Mouse (Mus musculus) forebrain, embryonic 16.5 days (tissue): Measurements from ENCODE around the gene 1810010D01Rik. TPM values are rescaled to one million over a fixed set of nuclear protein-coding genes. Genes with fewer than 3 reads are reported as not detected.
A peak's percentile ranks its signal among the peaks of the same experiment; 100 is the strongest.

ENCODE experiments used
- ATAC-seq: fragments of 200-750 bp; cut with Nextera tagmentation; 2 replicates; pipeline ENCODE4 v1.8.0; 2017; ENCODE audit warnings: mild to moderate bottlenecking, moderate library complexity
- H3K27ac ChIP-seq: fragments of 300-500 bp; sonication (generic); 2 replicates; pipeline ENCODE4 v1.5.1; 2014; ENCODE audit warnings: low read length, control low read depth
- H3K27me3 ChIP-seq: fragments of 300-500 bp; sonication (generic); replicated peaks from 2 replicates; pipeline ENCODE4 v1.6.1; 2014; ENCODE audit warnings: low read length; ENCODE audit not compliant: control insufficient read depth, insufficient read depth
- H3K36me3 ChIP-seq: fragments of 300-500 bp; sonication (generic); 2 replicates; pipeline ENCODE4 v1.6.1; 2014; ENCODE audit not compliant: control insufficient read depth, insufficient read depth
- H3K4me1 ChIP-seq: fragments of 300-500 bp; sonication (generic); replicated peaks from 2 replicates; pipeline ENCODE4 v1.6.1; 2014; ENCODE audit warnings: low read length; ENCODE audit not compliant: control insufficient read depth, insufficient read depth
- H3K4me2 ChIP-seq: fragments of 300-500 bp; sonication (generic); 2 replicates; pipeline ENCODE4 v1.6.1; 2014; ENCODE audit warnings: mild to moderate bottlenecking, low read length, control low read depth
- H3K4me3 ChIP-seq: fragments of 300-500 bp; sonication (generic); replicated peaks from 2 replicates; pipeline ENCODE4 v1.5.1; 2014; ENCODE audit warnings: mild to moderate bottlenecking, low read length, control low read depth
- H3K9ac ChIP-seq: fragments of 300-500 bp; sonication (generic); replicated peaks from 2 replicates; pipeline ENCODE4 v1.6.1; 2014; ENCODE audit warnings: low read depth, low read length, control low read depth
- H3K9me3 ChIP-seq: fragments of 300-500 bp; sonication (generic); 2 replicates; pipeline ENCODE4 v1.6.1; 2016; ENCODE audit warnings: low read length; ENCODE audit not compliant: control insufficient read depth
- WGBS: fragments of 180-500 bp; shearing (Covaris S2); extraction: QIAGEN DNeasy Blood & Tissue Kit; methylation state at CpG from one replicate; pipeline ENCODE4 v1.1.7; 2014; 5-methylcytosine and 5-hydroxymethylcytosine counted together
- polyA plus RNA-seq: library from polyadenylated mRNA; unstranded; fragments of >200 nt; fragmentation: Nextera tagmentation; extraction: Ambion mirVana; gene quantifications from 2 replicates; pipeline ENCODE4 v1.2.1, GENCODE M21; 2015

1810010D01Rik gene
- polyA plus RNA-seq, 1 experiment from 2014 or later = not detected

DNA sequence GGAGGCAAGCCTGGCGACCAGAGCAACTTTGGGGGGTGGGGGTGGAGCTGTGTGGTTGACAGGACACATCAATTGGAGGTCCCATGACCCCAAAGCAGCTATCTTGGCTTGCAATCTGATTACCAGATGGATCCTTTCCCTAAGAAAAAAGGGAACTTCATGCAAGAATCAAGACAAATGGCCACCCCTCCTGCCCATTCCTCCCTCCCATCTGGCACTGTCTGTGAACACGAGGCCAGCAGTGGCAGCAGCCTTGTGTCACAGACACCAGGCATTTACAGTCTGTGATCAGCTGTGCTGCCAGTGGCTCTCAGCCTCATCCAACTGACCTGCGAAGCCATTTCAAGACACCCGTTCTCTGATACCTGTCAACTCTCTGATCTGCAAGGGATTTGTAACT, 25.5 kb downstream of the 1810010D01Rik start:
- 47% methylated on average over 4 of the region's 4 CpGs for WGBS
- no peak overlapping the region for H3K27ac ChIP-seq
- peaks cover 9% of the 10 kb centered on the region; the same call in 1 of the 2 replicates for H3K4me1 ChIP-seq
- H3K4me3 ChIP-seq = no peak overlapping the region
- no peaks in the 10 kb centered on the region for H3K27me3 ChIP-seq
- ATAC-seq = peak; percentile 58; the same call in 1 of the 2 replicates
- no peak overlapping the region for H3K4me2 ChIP-seq
- H3K9ac ChIP-seq = no peak overlapping the region
- H3K9me3 ChIP-seq = no peaks in the 10 kb centered on the region
- no peaks in the 10 kb centered on the region for H3K36me3 ChIP-seq

DNA sequence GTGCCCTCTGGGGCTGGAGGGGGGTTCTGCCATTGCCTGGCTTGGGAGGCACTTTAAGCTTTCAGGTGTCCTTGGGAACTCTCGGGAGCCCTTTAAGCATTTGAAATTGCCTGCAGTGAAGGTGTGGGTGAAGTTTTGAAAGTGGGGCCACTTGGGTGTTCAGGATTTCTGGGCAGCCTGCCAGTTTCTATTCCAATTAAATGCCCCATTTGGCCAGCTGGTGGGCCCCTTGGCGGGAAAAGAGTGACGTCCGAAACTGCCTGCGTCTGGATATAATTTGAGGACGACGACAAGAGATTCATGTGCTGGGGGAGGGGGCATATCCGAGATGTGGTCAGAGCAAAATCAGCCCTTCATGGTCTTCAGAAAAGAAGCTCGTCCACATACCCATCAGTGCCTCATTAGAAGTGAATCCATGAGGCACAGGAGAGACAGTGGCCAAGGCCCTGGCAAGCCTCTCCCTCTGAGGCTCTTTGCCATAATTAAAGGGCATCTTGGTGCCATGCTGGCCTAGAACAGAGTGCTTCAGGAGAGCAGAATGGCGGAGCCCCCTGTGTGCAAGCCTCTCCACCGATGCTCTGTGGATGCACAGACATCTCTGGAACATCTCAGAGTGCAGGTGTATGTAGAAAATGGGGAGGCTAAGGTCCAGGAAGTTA, 26.4 kb downstream of the 1810010D01Rik start:
- no peak for ATAC-seq
- WGBS = 17% methylated on average over 11 of the region's 11 CpGs
- no peaks in the 10 kb centered on the region for H3K27me3 ChIP-seq
- H3K9ac ChIP-seq = no peak overlapping the region
- H3K27ac ChIP-seq = no peak overlapping the region
- H3K36me3 ChIP-seq = no peaks in the 10 kb centered on the region
- H3K9me3 ChIP-seq = no peaks in the 10 kb centered on the region
- H3K4me2 ChIP-seq = no peak overlapping the region
- H3K4me3 ChIP-seq = no peak overlapping the region
- H3K4me1 ChIP-seq = peaks cover 13% of the 10 kb centered on the region; the same call in 1 of the 2 replicates

DNA sequence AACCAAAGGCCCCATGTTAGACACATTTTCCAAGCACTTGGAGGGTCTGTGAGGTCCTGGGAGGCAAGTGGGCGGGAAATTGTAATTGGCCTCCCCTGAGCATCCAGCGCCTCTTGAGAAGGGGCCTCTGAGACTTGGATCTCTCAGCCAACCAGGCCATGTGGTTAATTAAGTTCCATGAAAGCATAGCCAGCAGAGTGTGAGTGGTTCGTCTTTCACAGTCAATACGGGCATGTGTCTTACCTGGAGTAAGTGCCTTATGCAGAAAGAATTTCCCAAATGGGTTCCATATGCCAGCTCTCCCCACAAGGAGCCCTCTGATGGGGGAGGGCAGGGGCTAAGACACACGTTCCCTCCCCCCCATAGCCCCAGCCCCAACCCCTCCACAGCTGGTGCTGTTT, 28.2 kb downstream of the 1810010D01Rik start:
- no peaks in the 10 kb centered on the region for H3K9me3 ChIP-seq
- no peak overlapping the region for H3K4me2 ChIP-seq
- H3K36me3 ChIP-seq = no peaks in the 10 kb centered on the region
- H3K4me1 ChIP-seq = peaks cover 13% of the 10 kb centered on the region; the same call in 1 of the 2 replicates
- H3K27ac ChIP-seq = no peak overlapping the region
- ATAC-seq = no peak
- H3K4me3 ChIP-seq = no peak overlapping the region
- no peak overlapping the region for H3K9ac ChIP-seq
- 22% methylated on average over 5 of the region's 5 CpGs for WGBS
- H3K27me3 ChIP-seq = no peaks in the 10 kb centered on the region

DNA sequence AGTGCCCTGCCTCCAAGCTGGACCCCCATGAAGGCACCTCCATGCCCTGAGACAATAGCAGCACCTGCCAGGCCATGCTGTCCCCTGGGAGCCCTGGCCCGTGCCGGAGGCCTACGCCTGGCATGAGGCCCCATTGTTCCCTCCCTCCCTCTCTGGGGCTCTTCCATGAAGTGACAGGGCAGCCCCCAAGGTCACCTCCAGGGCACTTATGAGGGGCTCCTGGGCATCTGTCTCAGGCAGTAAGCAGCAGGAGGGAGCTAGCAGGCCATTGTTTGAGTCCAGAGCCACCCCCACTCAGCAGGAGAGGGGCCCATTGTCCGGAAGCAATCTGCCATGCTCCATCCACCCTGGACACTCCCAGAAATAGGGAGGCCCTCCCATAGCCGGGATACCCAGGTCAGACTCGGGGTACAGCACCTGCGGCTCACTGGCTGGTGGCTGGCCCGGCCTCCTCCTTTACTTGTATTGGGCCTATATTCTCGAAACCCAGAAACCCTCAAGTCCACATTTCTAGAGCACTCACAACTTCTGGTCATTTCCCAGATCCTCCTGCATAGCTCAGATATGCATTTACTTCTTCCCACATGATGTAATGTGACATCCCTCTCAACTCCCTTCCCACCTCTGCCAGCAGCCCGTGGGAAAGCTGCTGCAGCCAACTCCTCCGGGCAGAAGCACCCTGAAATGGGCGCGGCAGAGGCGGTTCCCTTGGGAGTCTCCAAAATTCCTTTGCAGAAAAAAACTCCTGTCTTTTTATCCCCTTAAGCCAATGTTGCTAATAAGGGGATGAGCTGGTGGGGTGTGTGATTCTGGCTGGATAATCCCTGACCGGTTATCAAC, 30.9 kb downstream of the 1810010D01Rik start:
- peaks cover 22% of the 10 kb centered on the region for H3K4me1 ChIP-seq
- no peaks in the 10 kb centered on the region for H3K27me3 ChIP-seq
- no peak overlapping the region for H3K4me2 ChIP-seq
- no peak overlapping the region for H3K9ac ChIP-seq
- no peak overlapping the region for H3K27ac ChIP-seq
- H3K9me3 ChIP-seq = no peaks in the 10 kb centered on the region
- H3K4me3 ChIP-seq = no peak overlapping the region
- ATAC-seq = no peak
- WGBS = 34% methylated on average over 15 of the region's 15 CpGs
- H3K36me3 ChIP-seq = no peaks in the 10 kb centered on the region

DNA sequence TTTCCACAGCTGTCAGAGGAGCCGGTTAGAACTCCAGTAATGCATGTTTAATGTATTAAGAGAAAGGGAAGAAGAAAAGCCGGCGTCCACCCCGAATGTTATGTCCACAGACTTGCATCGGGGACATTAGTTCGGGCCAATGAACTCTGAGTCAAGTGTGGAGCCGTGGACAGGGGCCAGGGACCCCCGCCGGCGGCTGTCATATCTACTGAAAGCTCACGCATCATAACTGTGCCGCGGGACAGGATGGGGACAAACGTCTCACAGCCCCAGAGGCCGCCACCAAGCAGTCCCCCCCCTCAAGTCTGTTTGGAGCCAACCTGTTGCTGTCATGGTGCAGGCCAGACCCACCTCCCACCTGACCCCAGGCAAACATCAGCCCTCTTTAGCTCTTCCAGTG, 34.4 kb downstream of the 1810010D01Rik start:
- H3K9ac ChIP-seq = no peak overlapping the region; the same call in 1 of the 2 replicates
- WGBS = 27% methylated on average over 15 of the region's 15 CpGs
- no peaks in the 10 kb centered on the region for H3K27me3 ChIP-seq
- no peak overlapping the region for H3K4me2 ChIP-seq
- H3K27ac ChIP-seq = no peak overlapping the region; the same call in 1 of the 2 replicates
- H3K9me3 ChIP-seq = no peaks in the 10 kb centered on the region
- no peak for ATAC-seq
- H3K36me3 ChIP-seq = no peaks in the 10 kb centered on the region
- peaks cover 13% of the 10 kb centered on the region for H3K4me1 ChIP-seq
- no peak overlapping the region for H3K4me3 ChIP-seq

DNA sequence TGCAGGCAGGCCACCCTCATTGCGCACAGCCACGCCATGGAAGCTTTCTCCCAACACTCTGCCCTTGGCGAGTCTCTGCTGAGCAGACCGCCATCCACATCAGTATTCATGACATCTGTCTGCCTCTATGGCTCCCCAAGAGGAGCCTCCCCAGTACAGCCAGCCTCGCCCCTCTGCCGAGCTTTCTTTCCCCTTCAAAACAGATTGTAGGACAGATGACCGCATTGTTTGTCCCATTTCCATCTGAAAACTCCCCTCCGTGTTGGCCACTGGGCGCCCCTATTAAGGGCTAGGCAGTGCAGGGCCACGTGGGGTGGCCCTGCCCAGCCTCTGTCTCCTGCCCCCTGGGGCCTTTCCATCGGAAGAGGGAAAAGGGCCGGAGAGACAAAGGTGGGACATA, 34.8 kb downstream of the 1810010D01Rik start:
- WGBS = 1% methylated on average over 12 of the region's 12 CpGs
- ATAC-seq = peak; percentile 90
- Histone ChIP-seq H3K4me3 (no peak overlapping the region), H3K9ac (no peak overlapping the region; the same call in 1 of the 2 replicates), H3K36me3 (no peaks in the 10 kb centered on the region), H3K27ac (peak overlapping the region; percentile 24; the same call in 1 of the 2 replicates), H3K4me2 (no peak overlapping the region), H3K4me1 (peaks cover 13% of the 10 kb centered on the region), H3K9me3 (no peaks in the 10 kb centered on the region), H3K27me3 (no peaks in the 10 kb centered on the region)

DNA sequence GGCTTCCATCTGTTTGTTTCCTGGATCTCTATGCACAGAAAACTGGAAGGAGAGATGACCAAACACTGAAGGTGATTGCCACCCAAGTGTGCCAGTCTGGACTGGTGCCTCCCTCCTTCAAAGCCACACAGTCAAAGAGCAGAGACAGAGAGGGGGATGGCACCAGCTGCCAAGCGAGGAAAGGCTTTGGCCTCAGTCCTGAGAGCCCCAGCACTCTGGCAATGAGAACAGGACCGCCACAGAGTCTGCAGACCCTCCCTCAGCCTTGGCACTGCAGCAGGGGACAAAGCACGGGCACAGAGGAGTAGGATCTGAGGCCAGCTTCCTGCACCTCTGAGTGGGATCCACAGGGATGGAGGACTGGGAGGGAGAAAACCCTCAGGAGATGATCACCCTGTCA, 38.2 kb downstream of the 1810010D01Rik start:
- Histone ChIP-seq H3K36me3 (no peaks in the 10 kb centered on the region), H3K4me1 (peaks cover 8% of the 10 kb centered on the region), H3K4me3 (no peak overlapping the region), H3K27me3 (no peaks in the 10 kb centered on the region), H3K9me3 (no peaks in the 10 kb centered on the region), H3K4me2 (no peak overlapping the region), H3K27ac (no peak overlapping the region), H3K9ac (no peak overlapping the region)
- ATAC-seq = peak; percentile 48
- WGBS = 33% methylated on average over 3 of the region's 3 CpGs

DNA sequence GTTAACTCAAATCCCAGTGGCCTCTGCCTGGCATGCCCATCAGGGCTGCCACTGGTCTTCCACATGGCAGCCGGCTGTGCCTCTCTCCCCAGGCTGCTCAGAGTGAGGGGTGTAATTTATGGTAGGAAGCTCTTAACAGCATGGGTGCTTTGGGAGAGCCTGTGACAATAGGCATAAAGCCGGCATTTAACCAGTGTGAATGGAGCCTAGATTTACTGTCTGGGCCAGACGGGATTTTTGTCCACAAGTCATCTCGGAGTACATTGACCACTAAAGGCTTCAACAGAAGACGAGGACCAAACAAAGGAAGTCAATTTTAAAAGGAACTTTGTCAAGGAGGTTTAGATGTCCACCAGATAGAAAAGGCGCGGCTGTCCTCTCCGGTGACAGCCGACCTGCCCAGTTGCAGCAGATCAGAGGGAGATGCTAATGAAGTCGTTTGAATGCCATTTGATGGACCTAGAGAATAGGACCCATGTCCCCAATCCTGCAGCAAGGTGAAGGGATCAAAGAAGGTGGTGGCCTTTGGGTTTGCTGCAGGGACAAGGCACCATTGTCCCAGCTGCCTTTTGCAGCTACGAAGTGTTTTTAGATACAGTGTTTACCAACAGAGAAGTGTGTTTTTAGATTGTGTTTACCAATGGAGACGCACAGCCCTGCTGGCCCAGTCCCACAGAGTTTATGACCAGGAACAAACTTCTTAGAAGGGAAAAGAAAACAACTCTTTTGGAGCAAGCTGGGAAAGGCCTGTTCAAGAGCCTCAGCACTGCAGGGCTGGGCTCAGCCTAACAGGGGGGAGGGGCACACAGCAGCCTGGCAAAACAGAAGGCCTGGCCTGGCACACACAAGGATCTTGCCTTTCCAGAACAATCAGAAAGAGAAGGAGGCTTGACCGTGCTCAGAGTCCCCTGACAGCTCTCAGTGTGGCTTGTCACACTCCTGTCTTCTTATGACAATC, 48.4 kb downstream of the 1810010D01Rik start:
- Histone ChIP-seq H3K9ac (no peak overlapping the region), H3K4me2 (no peak overlapping the region), H3K4me1 (peaks cover 13% of the 10 kb centered on the region), H3K27ac (no peak overlapping the region), H3K27me3 (no peaks in the 10 kb centered on the region), H3K4me3 (no peak overlapping the region), H3K9me3 (no peaks in the 10 kb centered on the region), H3K36me3 (no peaks in the 10 kb centered on the region)
- WGBS = 20% methylated on average over 13 of the region's 13 CpGs
- peak; percentile 71 for ATAC-seq
